Mouse (Mus musculus) small intestine, adult 2 months (tissue): Measurements from ENCODE around the gene Echdc2. TPM values are rescaled to one million over a fixed set of nuclear protein-coding genes. Genes with fewer than 3 reads are reported as not detected.

Source experiments
- H3K27ac ChIP-seq: fragments of 200-500 bp; 2 replicates; pipeline ENCODE4 v1.5.1; 2012; ENCODE audit warnings: low read depth, low read length, control low read depth, inconsistent platforms; ENCODE audit not compliant: insufficient read depth
- H3K27me3 ChIP-seq: fragments of 200-500 bp; 2 replicates; pipeline ENCODE4 v1.6.1; 2012; ENCODE audit warnings: mild to moderate bottlenecking, moderate library complexity, low read length, inconsistent platforms; ENCODE audit not compliant: control insufficient read depth, insufficient read depth
- H3K36me3 ChIP-seq: fragments of 200-500 bp; 2 replicates; pipeline ENCODE4 v1.6.1; 2012; ENCODE audit warnings: mild to moderate bottlenecking, low read length, control low read depth, inconsistent platforms; ENCODE audit not compliant: control insufficient read depth, insufficient read depth
- H3K4me1 ChIP-seq: fragments of 200-500 bp; 2 replicates; pipeline ENCODE4 v1.6.1; 2012; ENCODE audit warnings: low read length, inconsistent platforms, mixed read lengths; ENCODE audit not compliant: control insufficient read depth, insufficient read depth, insufficient read length
- H3K4me3 ChIP-seq: fragments of 200-500 bp; 2 replicates; pipeline ENCODE4 v1.5.1; 2012; ENCODE audit warnings: low read depth, mild to moderate bottlenecking, control low read depth, inconsistent platforms, low read length, moderate library complexity
- CTCF ChIP-seq: fragments of 200-500 bp; IDR thresholded peaks from 2 replicates; pipeline ENCODE4 v1.5.1; 2012; ENCODE audit warnings: low read depth, mild to moderate bottlenecking, control low read depth, inconsistent platforms, low read length, moderate library complexity, mixed read lengths; ENCODE audit not compliant: insufficient replicate concordance, insufficient read length; ENCODE audit errors: extremely low read depth
- POLR2A ChIP-seq: fragments of 200-500 bp; IDR thresholded peaks from 2 replicates; pipeline ENCODE4 v1.6.1; 2012; ENCODE audit warnings: low read depth, mild to moderate bottlenecking, control low read depth, inconsistent platforms, low read length, moderate library complexity
- WGBS: fragments of 180-500 bp; shearing (Covaris S2); methylation state at CpG from one replicate; pipeline ENCODE4 v1.1.7; 2018; 5-methylcytosine and 5-hydroxymethylcytosine counted together
- polyA plus RNA-seq: library from polyadenylated mRNA; depleted of rRNA; stranded (reverse); fragments of >200 nt; gene quantifications from 2 replicates; pipeline ENCODE4 v1.2.3, GENCODE M21; 2012; rRNA removed

The Echdc2 gene
- polyA plus RNA-seq, 1 experiment, result 31.2 TPM

- 55% methylated on average over 2 of the region's 2 CpGs for WGBS
- no peak overlapping the region for H3K27ac ChIP-seq
- no peak for TF ChIP-seq CTCF
- TF ChIP-seq POLR2A, result no peak
- H3K4me1 ChIP-seq, result peaks cover 4% of the 10 kb centered on the region; the same call in 1 of the 2 replicates
- 0 out of 2 replicates have a peak, but pooled peaks cover 1% of the 10 kb centered on the region for H3K36me3 ChIP-seq
- H3K4me3 ChIP-seq, result no peak overlapping the region
- no peaks in the 10 kb centered on the region for H3K27me3 ChIP-seq
Measured at GRCm38 (mm10) chr4:108199236-108199635, 34.0 kb downstream of the Echdc2 start.

- H3K4me1 ChIP-seq, result peaks cover 4% of the 10 kb centered on the region; the same call in 1 of the 2 replicates
- 0 out of 2 replicates have a peak, but pooled peaks cover 1% of the 10 kb centered on the region for H3K36me3 ChIP-seq
- no peak overlapping the region for H3K4me3 ChIP-seq
- H3K27ac ChIP-seq, result no peak overlapping the region
- WGBS, result 93% methylated on average over 6 of the region's 6 CpGs
- TF ChIP-seq CTCF (no peak), POLR2A (no peak)
- no peaks in the 10 kb centered on the region for H3K27me3 ChIP-seq
Measured at GRCm38 (mm10) chr4:108204629-108205028, 39.4 kb downstream of the Echdc2 start.

GRCm38 (mm10) chr4:108213023-108213422, 47.8 kb downstream of the Echdc2 start:
- 95% methylated on average over 2 of the region's 2 CpGs for WGBS
- H3K36me3 ChIP-seq, result no peaks in the 10 kb centered on the region
- no peak overlapping the region for H3K27ac ChIP-seq
- TF ChIP-seq POLR2A (no peak), CTCF (no peak)
- H3K4me1 ChIP-seq, result peaks cover 4% of the 10 kb centered on the region; the same call in 1 of the 2 replicates
- peaks cover 12% of the 10 kb centered on the region for H3K27me3 ChIP-seq
- H3K4me3 ChIP-seq, result no peak overlapping the region

- Histone ChIP-seq H3K36me3 (no peaks in the 10 kb centered on the region), H3K27me3 (peaks cover 12% of the 10 kb centered on the region), H3K27ac (no peak within 1 kb of the TSS), H3K4me3 (peak within 1 kb of the TSS; percentile 86), H3K4me1 (peaks cover 8% of the 10 kb centered on the region)
- 6% methylated on average over 104 of the region's 107 CpGs for WGBS
- no peak for TF ChIP-seq CTCF
- TF ChIP-seq POLR2A, result no peak
Measured at GRCm38 (mm10) chr4:108217332-108218179, 52.3 kb downstream of the Echdc2 start, which contains the start of gene Zyg11a. Zyg11a (minus strand) TSS chr4:108218048.

- H3K4me1 ChIP-seq, result peaks cover 8% of the 10 kb centered on the region
- 57% methylated on average over 9 of the region's 9 CpGs for WGBS
- TF ChIP-seq POLR2A, result no peak
- no peak for TF ChIP-seq CTCF
- H3K27ac ChIP-seq, result no peak overlapping the region
- H3K36me3 ChIP-seq, result no peaks in the 10 kb centered on the region
- H3K27me3 ChIP-seq, result peaks cover 12% of the 10 kb centered on the region
- no peak overlapping the region for H3K4me3 ChIP-seq
Measured at GRCm38 (mm10) chr4:108219019-108219418, 53.8 kb downstream of the Echdc2 start.

GRCm38 (mm10) chr4:108222507-108222906, 57.3 kb downstream of the Echdc2 start:
- TF ChIP-seq CTCF, result no peak
- TF ChIP-seq POLR2A, result no peak
- WGBS, result 94% methylated on average over 5 of the region's 5 CpGs
- Histone ChIP-seq H3K4me1 (peaks cover 14% of the 10 kb centered on the region), H3K27ac (no peak overlapping the region), H3K36me3 (no peaks in the 10 kb centered on the region), H3K27me3 (peaks cover 4% of the 10 kb centered on the region), H3K4me3 (no peak overlapping the region)

- Histone ChIP-seq H3K27ac (peak overlapping the region; percentile 83), H3K27me3 (no peaks in the 10 kb centered on the region; the same call in 1 of the 2 replicates), H3K36me3 (no peaks in the 10 kb centered on the region), H3K4me3 (no peak overlapping the region), H3K4me1 (peaks cover 6% of the 10 kb centered on the region; the same call in 1 of the 2 replicates)
- TF ChIP-seq CTCF (no peak), POLR2A (no peak)
- WGBS, result 51% methylated on average over 3 of the region's 3 CpGs
Measured at GRCm38 (mm10) chr4:108225341-108225872, 60.2 kb downstream of the Echdc2 start.

Other genes starting within 250 kb of the Echdc2 start
- gene Cpt2, start 241.8 kb upstream of the Echdc2 start, polyA plus RNA-seq, result 130 and 162 TPM in 2 replicates
- 0.11 and 0.16 TPM in 2 replicates for gene Slc1a7, start 197.1 kb upstream of the Echdc2 start, polyA plus RNA-seq
- gene Podn, start 69.0 kb upstream of the Echdc2 start, polyA plus RNA-seq, result 26.7 and 150 TPM in 2 replicates
- 76.3 and 209 TPM in 2 replicates for gene Scp2, start 20.4 kb upstream of the Echdc2 start, polyA plus RNA-seq
- 1.1 and 1.7 TPM in 2 replicates for gene Zyg11a, start 52.6 kb downstream of the Echdc2 start, polyA plus RNA-seq
- 2.6 and 4.1 TPM in 2 replicates for gene Zyg11b, start 135.7 kb downstream of the Echdc2 start, polyA plus RNA-seq
- gene Coa7, start 162.7 kb downstream of the Echdc2 start, polyA plus RNA-seq, result 7.3 and 11.1 TPM in 2 replicates
- 0.20 TPM in 1 of 2 replicates, not detected in the other for gene Shisal2a, start 217.9 kb downstream of the Echdc2 start, polyA plus RNA-seq
- gene Gpx7, start 241.5 kb downstream of the Echdc2 start, polyA plus RNA-seq, result 2.4 and 3.4 TPM in 2 replicates